Mouse (Mus musculus): ENCODE measurements around the gene Pld6.

DNA sequence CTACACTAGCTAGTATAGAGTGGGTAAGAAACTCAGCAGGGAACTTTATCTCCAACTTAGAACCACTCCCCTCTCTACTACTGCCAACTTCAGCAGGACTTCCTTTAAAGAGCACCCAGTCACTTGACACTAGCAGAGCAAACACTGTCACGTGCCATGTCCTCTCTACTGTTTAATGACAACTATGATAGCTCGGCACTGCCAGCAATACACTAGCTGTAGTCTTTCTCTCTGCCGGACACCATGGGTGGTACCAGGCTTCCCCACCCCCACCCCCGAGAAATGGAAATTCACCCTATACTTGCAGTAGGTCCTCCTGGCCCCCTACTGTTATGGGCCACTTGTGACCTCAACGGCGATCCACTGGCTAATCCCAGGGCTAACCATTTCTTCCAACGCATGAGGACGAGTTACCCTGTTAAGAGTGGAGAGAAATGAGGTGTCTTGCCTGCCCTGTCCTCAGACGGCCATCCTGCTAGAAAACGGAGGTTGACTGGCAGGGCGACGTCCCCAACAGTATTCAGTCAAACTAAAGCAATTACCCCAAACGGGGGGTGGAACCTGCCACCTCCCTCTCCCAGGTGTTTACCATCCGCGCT, 21.7 kb upstream of the Pld6 start:
- TF ChIP-seq CTCF (IDR thresholded peaks at IDR 0.05; ENCODE audit: low read depth) (no peak), EP300 (IDR thresholded peaks at IDR 0.05; ENCODE audit: low read depth) (no peak)
